Mouse (Mus musculus): Measurements from ENCODE around the gene Olfr549. TPM values are rescaled to one million over a fixed set of nuclear protein-coding genes. Genes with fewer than 3 reads are reported as not detected.
A peak's percentile ranks its signal among the peaks of the same experiment; 100 is the strongest.

The Olfr549 gene
- polyA plus RNA-seq, 1 experiment from 2014 or later: not detected

DNA sequence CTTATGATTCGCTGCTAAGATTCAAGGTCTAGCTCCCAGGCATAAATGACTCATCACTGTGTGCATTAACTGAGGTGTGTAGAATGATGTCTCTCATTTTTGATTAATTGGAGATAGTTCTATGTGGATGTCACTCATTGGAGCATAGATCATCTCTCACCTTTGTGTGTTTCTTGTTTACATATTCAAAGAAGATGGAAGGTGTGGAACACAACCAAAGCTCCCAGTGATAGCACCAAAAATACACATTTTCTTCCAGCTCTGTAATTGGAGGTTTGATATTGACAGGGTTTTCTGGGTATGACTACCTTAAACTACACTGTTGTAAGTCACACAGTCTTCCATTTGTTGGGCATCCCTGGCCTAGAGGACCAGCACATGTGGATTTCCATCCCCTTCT is 15.2 kb upstream of the Olfr549 start, which contains the start of gene Olfr547:
Gene Olfr547 (plus strand): TSS at position 301 of the 400 bp plus-strand sequence.
- no peaks in the 10 kb centered on the region for H3K36me3 ChIP-seq
- no peak within 1 kb of the TSS for H3K27ac ChIP-seq
- no peaks in the 10 kb centered on the region for H3K9me3 ChIP-seq
- no peaks in the 10 kb centered on the region for H3K27me3 ChIP-seq
- no peak within 1 kb of the TSS for H3K9ac ChIP-seq
- no peak for ATAC-seq (ENCODE audit: borderline replicate concordance, extremely low read depth, low FRiP score, low TSS enrichment)
- no peak within 1 kb of the TSS for H3K4me3 ChIP-seq
- H3K4me2 ChIP-seq: no peak within 1 kb of the TSS
- H3K4me1 ChIP-seq: no peaks in the 10 kb centered on the region
- WGBS: 85% methylated on average over 1 of the region's 1 CpGs

DNA sequence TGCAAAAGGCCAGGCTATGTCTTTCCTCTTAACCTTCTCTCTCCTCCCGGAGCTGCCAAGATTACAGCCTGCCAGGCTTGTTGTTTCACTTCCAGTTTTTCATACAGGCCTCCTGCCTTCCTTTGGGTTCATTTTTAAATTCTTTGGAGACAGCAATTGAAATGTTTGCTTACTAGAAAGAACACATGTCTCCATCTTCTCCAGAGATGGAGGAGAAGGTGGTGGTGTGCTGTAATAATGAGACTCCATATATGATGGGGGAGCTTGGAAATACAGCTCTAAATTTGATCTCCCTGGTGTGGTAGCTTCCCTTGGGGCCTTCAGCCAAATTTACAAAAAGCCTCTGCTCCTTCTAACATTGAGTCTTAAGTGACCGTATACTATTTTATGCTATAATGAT is 9.1 kb upstream of the Olfr549 start, which contains the start of gene Olfr548-ps1:
Gene Olfr548-ps1 (plus strand): TSS at position 301 of the 400 bp plus-strand sequence.
- WGBS: 83% methylated on average over 2 of the region's 2 CpGs
- no peak for ATAC-seq (ENCODE audit: borderline replicate concordance, extremely low read depth, low FRiP score, low TSS enrichment)

DNA sequence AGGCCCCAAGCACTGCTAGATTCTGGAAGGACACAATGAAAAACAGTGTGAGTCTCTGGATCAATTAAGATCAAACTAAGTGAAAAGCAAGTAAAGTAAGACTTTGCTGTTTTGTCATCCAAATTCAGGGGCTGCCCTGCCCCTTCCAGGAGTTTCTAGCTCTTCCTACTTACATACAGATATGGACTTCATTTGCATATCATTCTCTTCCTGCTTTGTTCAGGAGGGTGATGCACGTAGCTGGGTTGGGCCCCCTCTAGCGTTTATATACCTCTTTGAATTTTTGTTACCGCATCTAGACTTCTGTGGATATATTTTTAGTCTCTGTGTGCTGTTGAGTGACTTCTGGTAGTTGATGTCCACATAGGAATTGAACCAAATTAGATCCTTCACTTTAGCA is 8.4 kb upstream of the Olfr549 start:
- H3K9me3 ChIP-seq: no peaks in the 10 kb centered on the region
- H3K36me3 ChIP-seq: no peaks in the 10 kb centered on the region
- no peak overlapping the region for H3K4me3 ChIP-seq
- ATAC-seq (ENCODE audit: borderline replicate concordance, extremely low read depth, low FRiP score, low TSS enrichment): no peak
- H3K9ac ChIP-seq: no peak overlapping the region
- no peak overlapping the region for H3K27ac ChIP-seq
- no peaks in the 10 kb centered on the region for H3K27me3 ChIP-seq
- WGBS: 53% methylated on average over 3 of the region's 3 CpGs
- H3K4me2 ChIP-seq: no peak overlapping the region
- no peaks in the 10 kb centered on the region for H3K4me1 ChIP-seq

More for the DNA sequence above, 9.1 kb upstream of the Olfr549 start, which contains the start of gene Olfr548-ps1:
- Histone ChIP-seq H3K4me1 (no peaks in the 10 kb centered on the region), H3K27me3 (no peaks in the 10 kb centered on the region), H3K9me3 (no peaks in the 10 kb centered on the region), H3K36me3 (no peaks in the 10 kb centered on the region), H3K27ac (no peak within 1 kb of the TSS), H3K4me2 (no peak within 1 kb of the TSS), H3K4me3 (no peak within 1 kb of the TSS), H3K9ac (no peak within 1 kb of the TSS)

- H3K9ac ChIP-seq: no peak overlapping the region
- H3K36me3 ChIP-seq: no peaks in the 10 kb centered on the region
- 67% methylated on average over 3 of the region's 3 CpGs for WGBS
- no peaks in the 10 kb centered on the region for H3K9me3 ChIP-seq
- no peak overlapping the region for H3K4me2 ChIP-seq
- no peaks in the 10 kb centered on the region for H3K27me3 ChIP-seq
- H3K27ac ChIP-seq: no peak overlapping the region
- no peak for ATAC-seq (ENCODE audit: borderline replicate concordance, extremely low read depth, low FRiP score, low TSS enrichment)
- no peaks in the 10 kb centered on the region for H3K4me1 ChIP-seq
- no peak overlapping the region for H3K4me3 ChIP-seq
Observed at GRCm38 (mm10) chr7:102553279-102553678, 3.6 kb downstream of the Olfr549 start.

DNA sequence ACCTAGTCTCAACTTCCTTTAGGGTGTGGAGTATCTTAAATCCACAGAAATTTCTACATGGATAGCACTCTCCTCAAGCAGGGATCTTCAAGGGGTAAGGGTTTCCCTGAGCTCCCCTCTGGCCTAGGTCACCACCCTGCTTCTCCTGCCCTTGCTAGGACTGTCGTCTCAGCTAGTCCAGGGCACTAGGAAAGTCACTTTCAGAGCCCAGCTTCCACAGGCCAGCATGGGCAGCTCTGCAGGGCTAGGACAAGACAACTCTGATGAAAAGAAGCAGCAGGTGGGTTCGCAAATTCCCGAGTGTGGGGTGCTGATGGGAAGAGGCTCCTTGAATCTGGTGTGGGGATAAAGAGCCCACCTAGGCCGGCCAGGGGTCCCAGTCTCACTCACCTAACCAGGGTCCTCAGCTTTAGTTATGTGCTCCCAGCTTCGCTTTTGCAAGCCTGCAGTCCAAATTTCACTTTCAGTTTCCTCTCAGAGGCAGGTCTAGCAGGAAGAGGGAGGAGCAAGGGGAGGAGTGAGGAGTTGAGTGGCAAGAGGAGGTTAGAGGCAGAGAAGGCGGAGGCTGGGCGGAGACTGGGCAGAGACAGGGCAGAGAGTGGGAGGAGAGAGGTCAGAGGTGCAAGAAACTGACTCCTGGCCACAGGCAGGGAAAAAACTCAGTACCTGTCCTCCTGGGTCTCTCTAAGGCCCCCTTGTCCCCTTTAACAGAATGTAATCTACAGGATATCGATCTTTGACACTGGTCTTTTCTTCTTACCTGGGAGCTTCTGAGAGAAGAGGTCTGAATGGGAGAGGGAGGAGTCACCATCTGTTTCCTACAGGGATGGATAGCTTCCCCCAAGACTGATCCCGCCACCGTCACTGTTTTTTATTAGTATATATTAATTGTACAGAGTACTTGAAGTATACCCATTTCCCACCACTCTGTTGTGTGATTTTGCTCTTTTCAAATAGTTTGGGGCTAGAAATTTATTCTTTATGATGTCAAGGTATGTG is 15.6 kb downstream of the Olfr549 start, which contains the start of gene Trim21:
Gene Trim21 (minus strand): TSS at position 488 of the 999 bp plus-strand sequence.
- peak within 1 kb of the TSS; percentile 74 for H3K4me2 ChIP-seq
- H3K4me3 ChIP-seq: peak within 1 kb of the TSS; percentile 55
- peak within 1 kb of the TSS; percentile 16; the same call in 1 of the 2 replicates for H3K27ac ChIP-seq
- H3K27me3 ChIP-seq: no peaks in the 10 kb centered on the region
- WGBS: 16% methylated on average over 10 of the region's 10 CpGs
- peak within 1 kb of the TSS; percentile 55 for H3K9ac ChIP-seq
- no peaks in the 10 kb centered on the region for H3K9me3 ChIP-seq
- peak; percentile 96 for ATAC-seq (ENCODE audit: borderline replicate concordance, extremely low read depth, low FRiP score, low TSS enrichment)
- H3K36me3 ChIP-seq: no peaks in the 10 kb centered on the region
- H3K4me1 ChIP-seq: 0 out of 2 replicates have a peak, but pooled peaks cover 5% of the 10 kb centered on the region

DNA sequence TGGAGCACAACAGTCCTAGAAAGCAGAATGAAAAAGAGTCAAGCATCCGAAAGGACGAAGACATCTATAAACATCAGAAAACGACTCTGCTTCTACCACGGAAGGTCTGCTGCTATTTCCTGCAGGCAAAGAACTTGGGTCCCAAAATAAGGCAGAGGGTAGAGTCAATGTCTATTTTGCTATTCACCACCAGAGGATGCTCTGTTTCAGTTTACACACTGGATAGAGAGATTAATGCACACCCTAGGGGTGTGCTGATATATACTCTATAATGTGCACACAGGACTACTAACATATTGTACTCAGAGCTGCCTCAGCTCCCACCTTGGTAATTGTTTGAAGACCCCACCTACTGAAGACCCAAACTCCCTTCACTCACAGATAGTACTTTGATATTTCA is 16.5 kb downstream of the Olfr549 start:
- Histone ChIP-seq H3K9me3 (no peaks in the 10 kb centered on the region), H3K4me1 (0 out of 2 replicates have a peak, but pooled peaks cover 5% of the 10 kb centered on the region), H3K27me3 (no peaks in the 10 kb centered on the region), H3K36me3 (no peaks in the 10 kb centered on the region), H3K4me3 (no peak overlapping the region), H3K27ac (no peak overlapping the region), H3K9ac (no peak overlapping the region), H3K4me2 (no peak overlapping the region)
- 74% methylated on average over 4 of the region's 4 CpGs for WGBS
- no peak for ATAC-seq (ENCODE audit: borderline replicate concordance, extremely low read depth, low FRiP score, low TSS enrichment)

- Histone ChIP-seq H3K27me3 (no peaks in the 10 kb centered on the region), H3K4me1 (no peaks in the 10 kb centered on the region), H3K27ac (no peak within 1 kb of the TSS), H3K36me3 (no peaks in the 10 kb centered on the region), H3K4me2 (no peak within 1 kb of the TSS), H3K4me3 (no peak within 1 kb of the TSS), H3K9me3 (no peaks in the 10 kb centered on the region), H3K9ac (no peak within 1 kb of the TSS)
- WGBS: 77% methylated on average over 8 of the region's 8 CpGs
- no peak for ATAC-seq (ENCODE audit: borderline replicate concordance, extremely low read depth, low FRiP score, low TSS enrichment)
Observed at GRCm38 (mm10) chr7:102571142-102571541, 21.5 kb downstream of the Olfr549 start, which contains the start of gene Olfr550. Olfr550 (plus strand) TSS chr7:102571442.

- Histone ChIP-seq H3K4me3 (no peak overlapping the region), H3K36me3 (no peaks in the 10 kb centered on the region), H3K27ac (no peak overlapping the region), H3K4me2 (no peak overlapping the region), H3K4me1 (no peaks in the 10 kb centered on the region), H3K9ac (no peak overlapping the region), H3K9me3 (no peaks in the 10 kb centered on the region), H3K27me3 (no peaks in the 10 kb centered on the region)
- no peak for ATAC-seq (ENCODE audit: borderline replicate concordance, extremely low read depth, low FRiP score, low TSS enrichment)
- 64% methylated on average over 3 of the region's 3 CpGs for WGBS
Observed at GRCm38 (mm10) chr7:102573174-102573830, 23.6 kb downstream of the Olfr549 start.

DNA sequence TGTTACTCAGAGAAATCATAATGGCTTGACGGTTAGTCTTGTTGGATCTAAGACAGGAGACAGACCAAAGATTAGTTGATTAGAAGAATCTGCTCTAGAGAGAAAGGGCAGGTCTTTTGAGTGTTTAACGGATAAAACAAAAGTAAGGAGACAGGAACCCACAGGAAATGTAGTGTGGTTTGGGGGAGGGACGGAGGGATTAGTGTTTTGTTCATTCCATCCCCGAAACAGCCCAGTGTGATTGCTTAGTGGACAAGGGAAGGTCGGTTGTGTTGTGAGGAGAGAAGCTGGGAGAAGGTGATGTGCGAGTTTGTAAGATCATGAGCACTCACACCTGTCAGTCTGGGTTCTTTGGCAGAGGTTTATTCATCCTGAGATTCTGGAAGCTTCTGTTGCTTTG is 26.3 kb downstream of the Olfr549 start:
- no peaks in the 10 kb centered on the region for H3K9me3 ChIP-seq
- H3K4me1 ChIP-seq: no peaks in the 10 kb centered on the region
- no peak overlapping the region for H3K4me3 ChIP-seq
- H3K27me3 ChIP-seq: no peaks in the 10 kb centered on the region
- H3K27ac ChIP-seq: no peak overlapping the region
- H3K9ac ChIP-seq: no peak overlapping the region
- no peak overlapping the region for H3K4me2 ChIP-seq
- 64% methylated on average over 6 of the region's 6 CpGs for WGBS
- ATAC-seq (ENCODE audit: borderline replicate concordance, extremely low read depth, low FRiP score, low TSS enrichment): no peak
- no peaks in the 10 kb centered on the region for H3K36me3 ChIP-seq

- 86% methylated on average over 3 of the region's 3 CpGs for WGBS
- ATAC-seq (ENCODE audit: borderline replicate concordance, extremely low read depth, low FRiP score, low TSS enrichment): no peak
Observed at GRCm38 (mm10) chr7:102591786-102592185, 42.1 kb downstream of the Olfr549 start, which contains the start of gene Olfr551. Olfr551 (minus strand) TSS chr7:102591886.

DNA sequence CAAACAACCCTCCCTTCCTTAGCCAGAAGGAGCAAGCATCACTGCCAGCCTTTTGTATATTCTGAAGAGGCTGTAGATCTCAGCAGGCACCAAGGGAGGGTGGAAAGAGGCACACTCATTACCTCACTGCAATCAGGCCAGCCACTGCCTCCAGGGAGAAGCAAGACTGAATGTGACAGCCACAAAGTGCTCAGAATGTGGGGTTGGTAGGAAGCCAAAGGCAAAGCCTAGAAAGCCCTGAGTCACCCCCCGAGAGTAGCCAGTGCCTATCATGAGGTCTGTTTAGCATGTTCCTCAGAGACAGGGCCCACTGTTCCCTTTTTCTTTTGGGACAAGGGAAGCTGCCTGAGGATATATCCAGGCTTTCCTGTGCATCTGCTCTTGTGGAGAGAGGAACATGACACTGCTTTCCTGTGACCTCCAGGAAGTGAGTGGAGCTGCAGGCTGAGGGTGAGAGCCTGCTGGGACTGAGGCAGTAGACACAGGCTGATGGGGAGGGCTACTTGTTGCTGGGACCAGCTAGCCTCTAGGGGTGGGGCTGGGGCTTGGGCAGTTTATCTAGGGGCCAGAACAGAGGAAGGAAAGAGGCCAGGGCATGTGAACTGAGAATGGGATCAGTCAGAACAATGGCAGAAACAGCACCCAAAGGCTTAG is 47.8 kb downstream of the Olfr549 start, which contains the start of gene Olfr552:
Gene Olfr552 (plus strand): TSS at position 393 of the 654 bp plus-strand sequence.
- no peak for ATAC-seq (ENCODE audit: borderline replicate concordance, extremely low read depth, low FRiP score, low TSS enrichment)
- Histone ChIP-seq H3K9me3 (no peaks in the 10 kb centered on the region), H3K27ac (no peak within 1 kb of the TSS), H3K4me3 (no peak within 1 kb of the TSS), H3K36me3 (no peaks in the 10 kb centered on the region), H3K4me1 (no peaks in the 10 kb centered on the region), H3K9ac (no peak within 1 kb of the TSS), H3K4me2 (no peak within 1 kb of the TSS), H3K27me3 (no peaks in the 10 kb centered on the region)
- 64% methylated on average over 1 of the region's 1 CpGs for WGBS

More at GRCm38 (mm10) chr7:102591786-102592185, 42.1 kb downstream of the Olfr549 start, which contains the start of gene Olfr551:
- H3K9me3 ChIP-seq: no peaks in the 10 kb centered on the region
- no peak within 1 kb of the TSS for H3K4me3 ChIP-seq
- H3K27me3 ChIP-seq: no peaks in the 10 kb centered on the region
- no peaks in the 10 kb centered on the region for H3K36me3 ChIP-seq
- H3K4me1 ChIP-seq: no peaks in the 10 kb centered on the region
- H3K27ac ChIP-seq: no peak within 1 kb of the TSS
- H3K9ac ChIP-seq: no peak within 1 kb of the TSS
- H3K4me2 ChIP-seq: no peak within 1 kb of the TSS
